Mouse (Mus musculus) CH12F3 (cell line): ENCODE results near the gene Sertad3.

Source experiments
- in situ Hi-C: fragments of 300-500 bp; cut with MboI; formaldehyde crosslinking; loops from 2 replicates; pipeline ENCODE4 v1.14.3; 2020; ENCODE audit warnings: low sequenced_read_pairs

The Sertad3 gene

GRCm38 (mm10) chr7:27473156-27473834 lies at the start of gene Sertad3:
Gene Sertad3, plus strand, starts transcription at chr7:27473768.
- in situ Hi-C loops = no loop called here

DNA sequence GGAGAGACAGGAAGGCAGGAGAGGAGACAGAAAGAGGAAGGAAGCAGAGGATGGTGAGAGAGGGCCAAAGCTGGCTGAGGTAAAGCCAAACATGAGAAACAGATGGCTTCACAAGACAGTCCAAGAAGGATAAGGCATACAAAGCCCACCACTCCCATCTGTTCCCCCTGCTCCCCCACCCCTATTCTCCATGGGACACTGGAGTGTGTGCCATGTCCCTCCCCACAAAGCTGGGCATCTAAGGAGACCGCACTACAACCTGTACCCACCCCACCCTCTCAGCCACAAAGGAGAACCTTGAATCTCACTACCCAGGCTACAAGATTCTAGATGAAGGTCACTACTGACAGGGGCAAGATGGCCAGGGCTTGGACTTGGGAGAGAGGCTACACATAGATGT lies 46.2 kb upstream of the Sertad3 start:
- in situ Hi-C loops = no loop called here

GRCm38 (mm10) chr7:27428002-27428401 lies 45.6 kb upstream of the Sertad3 start:
- in situ Hi-C loops = no loop called here

DNA sequence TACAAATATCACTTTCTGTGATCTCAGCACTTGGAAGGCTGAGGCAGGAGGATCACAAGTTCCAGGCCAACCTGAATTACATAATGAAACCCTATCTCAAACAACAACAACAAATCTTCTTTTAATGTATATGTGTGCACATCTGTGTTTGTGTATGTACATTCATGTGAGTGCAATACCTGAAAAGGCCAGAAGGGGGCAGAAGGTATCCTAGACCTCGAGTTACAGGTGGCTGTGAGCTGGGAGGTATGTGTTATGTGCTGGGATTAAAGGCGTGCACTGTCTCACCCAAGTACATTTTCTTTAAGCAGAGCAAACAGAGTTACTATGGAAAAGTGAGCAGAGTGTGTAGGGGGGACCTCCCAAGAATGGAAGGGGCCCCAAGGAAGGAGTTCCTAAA lies 44.4 kb upstream of the Sertad3 start:
- in situ Hi-C loops = no loop called here

GRCm38 (mm10) chr7:27433349-27433748 lies 40.2 kb upstream of the Sertad3 start:
- in situ Hi-C loops = no loop called here

GRCm38 (mm10) chr7:27433794-27434193 lies 39.8 kb upstream of the Sertad3 start:
- in situ Hi-C loops = no loop called here

DNA sequence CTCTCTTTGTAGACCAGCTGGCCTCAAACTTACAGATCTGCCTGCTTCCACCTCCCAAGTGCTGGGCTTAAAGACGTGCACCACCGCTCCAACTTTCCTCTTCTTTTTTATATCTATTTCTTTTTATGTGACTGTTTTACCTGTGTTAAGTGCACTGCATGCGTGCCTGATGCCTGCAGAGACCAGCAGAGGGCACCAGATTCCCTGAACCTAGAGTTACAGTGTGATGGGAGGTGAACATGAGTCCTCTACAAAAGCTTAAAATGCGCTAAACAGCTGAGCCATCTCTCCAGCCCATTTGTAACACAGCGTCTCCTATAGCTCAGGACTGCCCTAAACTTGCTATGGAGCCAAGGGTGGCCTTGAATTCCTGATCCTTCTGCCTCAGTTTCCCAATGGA lies 36.0 kb upstream of the Sertad3 start:
- in situ Hi-C loops = no loop called here

GRCm38 (mm10) chr7:27440014-27440413 lies 33.6 kb upstream of the Sertad3 start:
- in situ Hi-C loops = no loop called here

GRCm38 (mm10) chr7:27446051-27446450 lies 27.5 kb upstream of the Sertad3 start:
- in situ Hi-C loops = no loop called here

- in situ Hi-C loops = no loop called here
Measured at GRCm38 (mm10) chr7:27446521-27447418, 26.8 kb upstream of the Sertad3 start.

DNA sequence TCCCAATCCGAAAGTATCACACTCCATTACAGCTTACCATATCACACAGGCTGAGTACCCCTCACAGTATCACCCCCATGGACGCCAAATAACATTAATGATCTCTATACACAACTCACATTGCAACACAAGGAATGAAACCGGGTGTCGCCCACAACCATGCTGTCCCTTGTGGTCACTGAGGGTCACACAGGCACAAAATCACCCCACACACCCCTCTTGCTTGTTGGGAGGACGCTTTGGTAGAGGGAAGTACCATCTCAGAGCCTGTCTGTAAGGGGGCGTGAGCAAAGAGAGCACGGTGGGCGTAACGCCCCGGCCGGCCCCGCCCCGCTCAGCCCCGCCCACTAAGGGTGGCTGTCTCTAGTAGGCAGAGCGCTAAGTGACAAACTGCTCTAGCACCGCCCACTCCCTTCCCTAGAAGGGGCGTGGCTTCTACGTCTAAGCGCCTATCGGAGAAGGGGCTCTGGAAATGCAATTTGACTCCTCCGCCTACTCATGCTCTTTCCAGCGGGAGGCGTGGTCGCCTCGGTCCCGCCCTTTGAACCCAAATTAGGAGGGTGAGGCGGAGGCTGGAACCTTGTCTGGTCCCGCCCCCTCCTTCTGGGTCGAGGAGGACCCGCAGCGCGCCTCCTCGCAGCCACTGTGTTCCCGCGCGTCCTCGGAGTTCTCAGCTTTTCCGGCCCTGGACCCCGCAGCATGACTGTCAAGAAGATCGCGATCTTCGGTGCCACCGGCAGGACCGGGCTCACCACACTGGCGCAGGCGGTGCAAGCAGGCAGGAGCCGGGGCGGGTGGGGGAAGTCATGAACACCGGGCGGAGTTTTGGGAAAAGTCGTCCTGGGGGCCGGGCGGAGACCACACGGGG lies 25.9 kb upstream of the Sertad3 start, which contains the start of the genes Sptbn4 and Blvrb:
Sptbn4 (minus strand) TSS at position 268 of the 868 bp plus-strand sequence.
Blvrb (plus strand) TSS at position 560 of the 868 bp plus-strand sequence.
- in situ Hi-C loops = no loop called here

GRCm38 (mm10) chr7:27448421-27449206 lies 25.0 kb upstream of the Sertad3 start:
- in situ Hi-C loops = no loop called here

GRCm38 (mm10) chr7:27449256-27449862 lies 24.2 kb upstream of the Sertad3 start:
- in situ Hi-C loops = no loop called here

DNA sequence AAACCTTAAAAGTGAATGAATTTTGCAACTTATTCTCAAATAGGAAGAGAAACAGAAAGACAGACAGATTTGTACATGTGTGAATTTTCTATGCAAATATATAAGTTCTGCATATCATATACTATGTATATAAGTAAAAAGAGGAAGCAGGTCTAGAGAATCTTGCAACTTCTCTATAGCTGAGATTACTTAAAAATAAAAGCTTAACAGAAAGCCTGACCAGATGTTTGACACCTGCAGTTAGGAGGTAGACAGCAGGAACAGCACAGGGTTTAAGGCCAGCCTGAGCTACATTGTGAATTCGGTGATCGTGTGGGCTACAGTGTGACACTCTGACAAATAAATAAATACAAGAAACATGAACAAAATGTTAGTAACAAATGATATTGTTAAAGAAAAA lies 22.2 kb upstream of the Sertad3 start:
- in situ Hi-C loops = no loop called here

GRCm38 (mm10) chr7:27452206-27452770 lies 21.3 kb upstream of the Sertad3 start:
- in situ Hi-C loops = no loop called here

GRCm38 (mm10) chr7:27454461-27455121 lies 19.0 kb upstream of the Sertad3 start:
- in situ Hi-C loops = no loop called here

DNA sequence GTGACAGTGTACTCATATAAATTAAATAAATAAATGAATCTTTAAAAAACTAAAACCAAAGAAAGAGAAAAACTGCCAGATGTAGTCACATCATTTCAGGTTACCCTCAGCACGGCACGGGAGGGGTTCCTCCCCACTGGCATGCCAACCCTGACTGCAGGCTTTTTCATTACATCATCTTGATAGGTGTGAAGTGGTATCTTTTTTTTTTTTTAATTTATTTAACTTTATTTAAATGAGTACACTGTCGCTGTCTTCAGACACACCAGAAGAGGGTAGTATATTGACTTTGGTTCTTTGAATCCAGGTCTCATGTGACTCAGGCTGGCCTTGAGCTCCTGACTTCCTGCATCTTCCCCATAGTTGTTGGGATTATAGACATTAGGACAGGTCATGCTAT lies 18.3 kb upstream of the Sertad3 start:
- in situ Hi-C loops = no loop called here

- in situ Hi-C loops = no loop called here
Measured at GRCm38 (mm10) chr7:27458614-27459013, 15.0 kb upstream of the Sertad3 start.

- in situ Hi-C loops = no loop called here
Measured at GRCm38 (mm10) chr7:27459640-27460039, 13.9 kb upstream of the Sertad3 start.
